Mouse (Mus musculus) liver, embryonic 12.5 days (tissue): ENCODE data around the gene P2ry10b. TPM values are rescaled to one million over a fixed set of nuclear protein-coding genes. Genes with fewer than 3 reads are reported as not detected.

ENCODE experiments used
- ATAC-seq: fragments of 200-750 bp; cut with Nextera tagmentation; 2 replicates; pipeline ENCODE4 v1.8.0; 2017; ENCODE audit warnings: moderate number of reproducible peaks, mild to moderate bottlenecking, moderate library complexity
- H3K27ac ChIP-seq: fragments of 300-500 bp; sonication (generic); 2 replicates; pipeline ENCODE4 v1.5.1; 2016; ENCODE audit warnings: mild to moderate bottlenecking
- H3K27me3 ChIP-seq: fragments of 300-500 bp; sonication (generic); replicated peaks from 2 replicates; pipeline ENCODE4 v1.6.1; 2016; ENCODE audit warnings: mild to moderate bottlenecking, moderate library complexity
- H3K36me3 ChIP-seq: fragments of 300-500 bp; sonication (generic); 2 replicates; pipeline ENCODE4 v1.6.1; 2016; ENCODE audit warnings: mild to moderate bottlenecking, moderate library complexity
- H3K4me1 ChIP-seq: fragments of 300-500 bp; sonication (generic); 2 replicates; pipeline ENCODE4 v1.6.1; 2016
- H3K4me2 ChIP-seq: fragments of 300-500 bp; sonication (generic); 2 replicates; pipeline ENCODE4 v1.6.1; 2016; ENCODE audit warnings: mild to moderate bottlenecking, moderate library complexity
- H3K4me3 ChIP-seq: fragments of 300-500 bp; sonication (generic); 2 replicates; pipeline ENCODE4 v1.5.1; 2016; ENCODE audit warnings: mild to moderate bottlenecking, moderate library complexity
- H3K9ac ChIP-seq: fragments of 300-500 bp; sonication (generic); 2 replicates; pipeline ENCODE4 v1.6.1; 2016; ENCODE audit warnings: mild to moderate bottlenecking, moderate library complexity
- H3K9me3 ChIP-seq: fragments of 300-500 bp; sonication (generic); replicated peaks from 2 replicates; pipeline ENCODE4 v1.6.1; 2016; ENCODE audit warnings: mild to moderate bottlenecking, moderate library complexity
- WGBS: fragments of 180-500 bp; shearing (Covaris S2); methylation state at CpG from one replicate; pipeline ENCODE4 v1.1.7; 2016; ENCODE audit not compliant: insufficient replicate concordance; 5-methylcytosine and 5-hydroxymethylcytosine counted together
- polyA plus RNA-seq: library from polyadenylated mRNA; unstranded; fragments of >200 nt; fragmentation: Nextera tagmentation; extraction: Ambion mirVana; gene quantifications from 2 replicates; pipeline ENCODE4 v1.2.1, GENCODE M21; 2016

P2ry10b gene
- polyA plus RNA-seq, result 0.62 and 0.79 TPM in 2 replicates

GRCm38 (mm10) chrX:107148681-107149080, at the start of gene P2ry10b:
P2ry10b (plus strand) TSS chrX:107148927.
- Histone ChIP-seq H3K27ac (0 out of 2 replicates have a peak within 1 kb of the TSS, but pooled peaks have one; percentile 10), H3K9me3 (no peaks in the 10 kb centered on the region), H3K4me1 (peaks cover 11% of the 10 kb centered on the region; the same call in 1 of the 2 replicates), H3K4me2 (0 out of 2 replicates have a peak within 1 kb of the TSS, but pooled peaks have one; percentile 16), H3K36me3 (no peaks in the 10 kb centered on the region), H3K4me3 (no peak within 1 kb of the TSS), H3K27me3 (no peaks in the 10 kb centered on the region), H3K9ac (no peak within 1 kb of the TSS)
- 58% methylated on average over 3 of the region's 3 CpGs for WGBS
- no peak for ATAC-seq

GRCm38 (mm10) chrX:107116333-107116732, 32.4 kb upstream of the P2ry10b start:
- no peak overlapping the region for H3K27ac ChIP-seq
- no peaks in the 10 kb centered on the region for H3K36me3 ChIP-seq
- no peak for ATAC-seq
- no peaks in the 10 kb centered on the region for H3K4me1 ChIP-seq
- H3K27me3 ChIP-seq, result no peaks in the 10 kb centered on the region
- H3K9me3 ChIP-seq, result no peaks in the 10 kb centered on the region
- H3K4me3 ChIP-seq, result no peak overlapping the region
- 67% methylated on average over 1 of the region's 1 CpGs for WGBS
- no peak overlapping the region for H3K4me2 ChIP-seq
- H3K9ac ChIP-seq, result no peak overlapping the region

GRCm38 (mm10) chrX:107116987-107117386, 31.7 kb upstream of the P2ry10b start:
- Histone ChIP-seq H3K4me2 (no peak overlapping the region), H3K4me1 (no peaks in the 10 kb centered on the region), H3K27ac (no peak overlapping the region), H3K9me3 (no peaks in the 10 kb centered on the region), H3K4me3 (no peak overlapping the region), H3K9ac (no peak overlapping the region), H3K36me3 (no peaks in the 10 kb centered on the region), H3K27me3 (no peaks in the 10 kb centered on the region)
- 49% methylated on average over 1 of the region's 1 CpGs for WGBS
- no peak for ATAC-seq

GRCm38 (mm10) chrX:107143184-107143583, 5.5 kb upstream of the P2ry10b start:
- no peak for ATAC-seq
- 53% methylated on average over 3 of the region's 3 CpGs for WGBS
- Histone ChIP-seq H3K9me3 (no peaks in the 10 kb centered on the region), H3K36me3 (no peaks in the 10 kb centered on the region), H3K4me1 (no peaks in the 10 kb centered on the region), H3K27me3 (no peaks in the 10 kb centered on the region), H3K4me2 (no peak overlapping the region), H3K4me3 (no peak overlapping the region), H3K27ac (no peak overlapping the region), H3K9ac (no peak overlapping the region)

GRCm38 (mm10) chrX:107143930-107144329, 4.8 kb upstream of the P2ry10b start:
- no peaks in the 10 kb centered on the region for H3K36me3 ChIP-seq

GRCm38 (mm10) chrX:107149391-107149993, 765 bp downstream of the P2ry10b start:
- Histone ChIP-seq H3K9ac (no peak overlapping the region), H3K4me1 (peaks cover 11% of the 10 kb centered on the region; the same call in 1 of the 2 replicates), H3K27ac (0 out of 2 replicates have a peak overlapping the region, but pooled peaks have one; percentile 10), H3K4me2 (0 out of 2 replicates have a peak overlapping the region, but pooled peaks have one; percentile 16), H3K4me3 (no peak overlapping the region), H3K27me3 (no peaks in the 10 kb centered on the region), H3K9me3 (no peaks in the 10 kb centered on the region), H3K36me3 (no peaks in the 10 kb centered on the region)
- 17% methylated on average over 4 of the region's 4 CpGs for WGBS
- ATAC-seq, result no peak

More at GRCm38 (mm10) chrX:107143930-107144329, 4.8 kb upstream of the P2ry10b start:
- no peak overlapping the region for H3K27ac ChIP-seq
- no peak overlapping the region for H3K4me2 ChIP-seq
- no peak for ATAC-seq
- no peaks in the 10 kb centered on the region for H3K27me3 ChIP-seq
- H3K4me3 ChIP-seq, result no peak overlapping the region
- WGBS, result 15% methylated on average over 2 of the region's 2 CpGs
- no peaks in the 10 kb centered on the region; the same call in 1 of the 2 replicates for H3K4me1 ChIP-seq
- no peaks in the 10 kb centered on the region for H3K9me3 ChIP-seq
- no peak overlapping the region for H3K9ac ChIP-seq

GRCm38 (mm10) chrX:107150027-107150426, 1.3 kb downstream of the P2ry10b start:
- Histone ChIP-seq H3K27me3 (no peaks in the 10 kb centered on the region), H3K27ac (no peak overlapping the region), H3K36me3 (no peaks in the 10 kb centered on the region), H3K9me3 (no peaks in the 10 kb centered on the region), H3K9ac (no peak overlapping the region), H3K4me1 (peaks cover 11% of the 10 kb centered on the region; the same call in 1 of the 2 replicates), H3K4me2 (peak overlapping the region; percentile 16; the same call in 1 of the 2 replicates), H3K4me3 (no peak overlapping the region)
- 40% methylated on average over 5 of the region's 5 CpGs for WGBS
- ATAC-seq, result no peak

- peaks cover 11% of the 10 kb centered on the region; the same call in 1 of the 2 replicates for H3K4me1 ChIP-seq
- H3K9me3 ChIP-seq, result no peaks in the 10 kb centered on the region
- peak overlapping the region; percentile 62 for H3K27ac ChIP-seq
- H3K27me3 ChIP-seq, result no peaks in the 10 kb centered on the region
- 19% methylated on average over 4 of the region's 4 CpGs for WGBS
- peak overlapping the region; percentile 49 for H3K4me2 ChIP-seq
- peak; percentile 97 for ATAC-seq
- H3K36me3 ChIP-seq, result no peaks in the 10 kb centered on the region
- H3K9ac ChIP-seq, result no peak overlapping the region
- peak overlapping the region; percentile 27 for H3K4me3 ChIP-seq
These were observed 2.2 kb downstream of the P2ry10b start for GRCm38 (mm10) chrX:107150752-107151515.

- Histone ChIP-seq H3K27ac (no peak overlapping the region), H3K4me1 (peaks cover 7% of the 10 kb centered on the region; the same call in 1 of the 2 replicates), H3K9ac (no peak overlapping the region), H3K27me3 (no peaks in the 10 kb centered on the region), H3K36me3 (no peaks in the 10 kb centered on the region), H3K4me2 (no peak overlapping the region), H3K9me3 (no peaks in the 10 kb centered on the region), H3K4me3 (no peak overlapping the region)
- peak; percentile 57; the same call in 1 of the 2 replicates for ATAC-seq
- WGBS, result 54% methylated on average over 2 of the region's 2 CpGs
These were observed 7.3 kb downstream of the P2ry10b start for GRCm38 (mm10) chrX:107156021-107156420.

GRCm38 (mm10) chrX:107160496-107160895, 11.8 kb downstream of the P2ry10b start:
- no peak overlapping the region for H3K9ac ChIP-seq
- H3K36me3 ChIP-seq, result no peaks in the 10 kb centered on the region
- ATAC-seq, result no peak
- no peaks in the 10 kb centered on the region for H3K27me3 ChIP-seq
- H3K9me3 ChIP-seq, result no peaks in the 10 kb centered on the region
- H3K27ac ChIP-seq, result no peak overlapping the region
- no peak overlapping the region for H3K4me3 ChIP-seq
- no peaks in the 10 kb centered on the region for H3K4me1 ChIP-seq
- H3K4me2 ChIP-seq, result no peak overlapping the region

GRCm38 (mm10) chrX:107168281-107168680, 19.6 kb downstream of the P2ry10b start:
- Histone ChIP-seq H3K27ac (no peak overlapping the region), H3K4me2 (no peak overlapping the region), H3K4me3 (no peak overlapping the region), H3K9ac (no peak overlapping the region), H3K27me3 (no peaks in the 10 kb centered on the region), H3K36me3 (no peaks in the 10 kb centered on the region), H3K9me3 (no peaks in the 10 kb centered on the region), H3K4me1 (no peaks in the 10 kb centered on the region)
- ATAC-seq, result no peak
- WGBS, result 4% methylated on average over 1 of the region's 1 CpGs

GRCm38 (mm10) chrX:107169128-107169527, 20.4 kb downstream of the P2ry10b start:
- Histone ChIP-seq H3K27me3 (no peaks in the 10 kb centered on the region), H3K9ac (no peak overlapping the region), H3K36me3 (no peaks in the 10 kb centered on the region), H3K27ac (no peak overlapping the region), H3K4me2 (no peak overlapping the region), H3K4me3 (no peak overlapping the region), H3K4me1 (no peaks in the 10 kb centered on the region), H3K9me3 (no peaks in the 10 kb centered on the region)
- ATAC-seq, result no peak
